Mouse (Mus musculus) brain, adult 2 months (tissue): ENCODE results near the gene Nrcam.

Experiments used
- DNase-seq: peaks from one replicate; pipeline ENCODE4 v3.0.0; 2011; ENCODE audit warnings: low read depth, low spot score

The Nrcam gene

DNA sequence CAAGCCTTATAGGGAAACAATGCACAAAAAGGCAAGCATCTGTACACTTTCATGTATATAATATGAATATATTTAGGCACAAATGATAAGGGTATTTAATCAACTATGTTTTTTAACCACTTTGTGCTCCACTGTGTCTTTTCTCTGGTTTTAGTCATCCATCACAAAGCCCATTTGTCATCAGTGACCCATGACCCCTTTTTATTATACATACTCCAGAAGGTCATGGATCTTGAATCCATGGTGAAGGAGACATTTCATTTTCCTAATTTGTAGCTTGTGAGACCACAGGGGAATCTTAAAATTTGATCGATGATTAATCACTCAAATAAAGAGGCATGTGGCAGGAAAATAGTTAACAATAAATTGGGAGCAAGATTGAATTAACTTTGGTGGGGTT is 29.2 kb downstream of the Nrcam start:
- DNase-seq = no peak

DNA sequence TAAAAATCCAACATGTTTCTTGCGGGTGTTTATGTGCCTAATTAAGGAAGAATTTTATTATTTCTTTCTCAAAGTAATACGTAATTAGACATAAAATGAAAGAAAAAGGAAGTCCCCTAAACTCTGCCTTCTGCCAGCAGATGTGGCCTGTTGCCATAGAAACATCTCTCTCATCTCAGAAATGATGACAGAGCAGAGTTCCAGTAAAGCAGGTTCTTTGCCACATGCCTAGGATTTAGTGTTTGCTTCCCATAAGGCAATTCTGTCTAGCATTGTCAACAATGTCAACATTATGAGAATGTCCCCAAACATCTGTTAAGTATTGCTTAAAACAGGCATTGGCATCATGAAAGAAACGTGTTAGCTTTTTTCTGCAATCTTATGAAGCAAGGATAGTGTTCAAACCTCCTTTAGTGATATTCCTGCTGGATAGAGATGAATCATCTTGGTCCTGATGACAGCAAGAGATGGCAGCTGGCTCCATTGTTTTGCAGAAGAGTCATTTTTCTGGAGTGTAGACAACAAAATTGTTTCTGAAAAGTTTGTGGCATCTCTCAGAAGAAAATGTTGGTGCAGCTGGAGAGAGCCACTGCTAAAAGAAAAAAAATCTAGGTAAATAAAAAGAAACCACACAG is 42.5 kb downstream of the Nrcam start:
- DNase-seq = peak; percentile 66

GRCm38 (mm10) chr12:44375956-44376355 is 47.3 kb downstream of the Nrcam start:
- peak; percentile 77 for DNase-seq

DNA sequence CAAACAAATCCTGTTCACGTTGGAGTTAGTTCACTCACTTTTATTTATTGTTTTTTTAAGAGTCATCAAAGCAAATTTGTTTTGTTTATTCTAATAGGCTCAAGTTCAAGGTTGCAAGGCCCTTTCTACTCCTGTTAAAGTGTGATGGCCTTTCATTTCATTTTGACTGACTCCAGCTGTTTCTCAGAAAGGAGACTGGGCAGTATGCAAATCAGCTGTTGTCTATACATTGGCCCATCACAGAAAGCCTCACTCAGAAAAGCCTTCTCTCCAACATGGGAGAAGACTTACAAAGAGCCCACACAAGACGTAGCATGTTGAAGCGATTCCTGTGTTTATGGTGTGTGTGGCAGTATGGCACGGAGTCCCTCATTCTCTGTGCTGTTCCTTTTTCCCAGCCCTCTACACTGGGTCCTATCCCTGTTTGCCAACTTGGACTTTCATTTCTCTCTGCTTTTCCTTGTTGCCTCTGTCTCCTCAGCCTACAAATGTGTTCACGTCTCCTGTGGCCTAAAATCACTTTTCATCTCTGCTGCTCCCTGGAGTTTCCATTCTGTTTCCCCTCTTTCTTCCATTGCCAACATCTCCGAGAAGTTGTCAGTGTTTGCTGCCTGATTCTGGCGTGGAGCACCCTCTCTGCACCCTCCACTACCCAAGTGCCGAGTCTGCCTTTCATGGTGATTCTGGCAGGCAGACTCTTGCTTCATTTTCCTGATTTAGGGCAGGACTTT is 49.9 kb downstream of the Nrcam start:
- DNase-seq = no peak

DNA sequence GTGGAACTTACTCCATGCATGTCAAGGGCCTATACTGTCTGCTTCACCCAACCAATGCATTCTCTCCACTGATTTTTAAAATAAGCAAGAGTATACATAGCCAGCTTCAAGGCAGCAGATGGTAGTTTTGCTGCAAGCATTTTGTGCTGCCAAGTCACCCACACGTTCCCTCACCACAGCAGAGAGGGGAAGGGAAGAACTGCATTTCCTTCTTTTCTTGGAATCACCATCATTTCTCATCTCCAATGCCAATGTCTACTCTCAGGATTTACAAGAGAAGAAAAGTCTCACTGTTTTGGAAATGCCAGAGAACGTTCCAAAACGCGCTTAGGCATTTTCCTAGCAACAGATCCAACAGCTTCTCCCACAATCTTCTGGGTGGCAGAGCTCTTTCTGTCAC is 52.1 kb downstream of the Nrcam start:
- DNase-seq = peak; percentile 97

GRCm38 (mm10) chr12:44386398-44386797 is 57.7 kb downstream of the Nrcam start:
- no peak for DNase-seq

DNA sequence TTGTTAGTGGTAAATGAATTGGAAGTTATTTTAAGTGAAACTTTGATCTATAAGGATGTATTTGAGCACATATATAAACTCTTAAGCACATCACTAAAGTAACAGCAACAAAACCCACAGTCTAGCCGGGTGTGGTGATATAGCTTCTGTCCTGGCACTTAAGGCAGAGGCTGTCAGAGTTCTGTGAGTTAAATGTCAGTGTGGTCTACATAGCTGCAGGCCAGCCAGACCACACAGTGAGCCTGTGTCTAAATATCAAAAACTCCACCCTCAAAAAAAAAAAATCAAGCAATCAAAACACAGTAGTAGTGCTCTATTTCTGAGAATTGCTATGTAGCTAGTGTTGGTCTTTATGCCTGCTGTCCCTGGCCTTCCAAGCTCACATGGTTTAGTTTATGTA is 59.5 kb downstream of the Nrcam start:
- no peak for DNase-seq

- no peak for DNase-seq
Measured at GRCm38 (mm10) chr12:44390391-44391137, 61.9 kb downstream of the Nrcam start.

DNA sequence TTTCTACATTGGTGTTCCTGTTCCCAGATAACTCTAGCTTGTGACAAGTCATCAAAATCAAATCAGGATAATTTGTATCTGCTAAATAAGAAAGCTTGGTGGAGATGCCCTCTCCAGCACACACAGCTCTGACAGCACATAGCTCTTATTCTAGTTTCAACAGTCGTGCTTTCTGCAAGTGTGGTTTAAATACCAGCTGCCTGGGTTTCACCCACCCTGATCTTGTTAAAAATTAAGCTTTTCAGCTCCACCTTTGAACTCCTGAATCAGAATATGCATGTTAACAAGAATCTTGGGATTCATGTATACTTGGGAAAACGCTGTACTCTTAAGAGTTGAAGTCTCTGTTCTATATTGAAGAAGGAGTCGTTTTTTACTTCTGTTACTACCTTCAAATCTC is 66.2 kb downstream of the Nrcam start:
- DNase-seq = no peak

DNA sequence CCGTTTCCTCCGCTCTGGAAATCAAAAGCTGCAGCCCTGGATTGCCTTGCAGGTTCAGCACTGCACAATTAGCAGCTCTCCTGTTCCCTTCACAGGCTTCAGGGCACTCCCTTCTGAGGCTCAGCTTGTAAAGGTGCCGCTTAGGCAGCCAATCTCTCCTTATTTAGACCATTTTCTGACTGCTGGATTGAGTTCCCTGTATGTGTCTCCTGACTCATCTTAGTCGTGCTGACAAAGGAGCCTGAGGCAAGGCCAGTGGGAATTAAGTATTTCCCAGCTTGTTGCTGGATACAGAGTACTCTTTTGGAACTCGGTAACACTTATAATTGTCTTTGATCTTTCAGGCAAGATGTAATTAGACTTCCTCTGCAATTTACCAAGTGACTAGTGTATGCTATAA is 69.1 kb downstream of the Nrcam start:
- DNase-seq = peak; percentile 88

- DNase-seq = peak; percentile 39
Measured at GRCm38 (mm10) chr12:44402134-44402533, 73.4 kb downstream of the Nrcam start.

DNA sequence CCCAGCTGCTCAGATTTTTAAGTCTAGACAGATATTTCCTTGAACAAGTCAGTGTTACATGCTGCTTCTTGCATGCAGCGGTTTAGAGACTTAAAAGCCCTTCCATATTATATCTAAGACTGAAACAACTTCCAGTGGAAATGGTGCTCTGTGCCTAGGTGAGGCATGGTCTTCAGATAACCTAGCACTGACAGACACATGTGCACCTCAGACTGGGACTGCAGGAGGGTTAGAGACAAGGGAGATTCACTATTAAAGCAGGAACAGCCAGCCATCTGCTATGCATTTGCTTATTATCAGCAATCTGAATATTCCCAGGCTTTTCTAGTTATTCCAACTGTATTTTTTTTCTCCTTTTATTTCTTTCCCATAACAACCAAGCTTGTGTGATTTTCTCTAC is 74.6 kb downstream of the Nrcam start:
- DNase-seq = no peak

- no peak for DNase-seq
Measured at GRCm38 (mm10) chr12:44403731-44404424, 75.2 kb downstream of the Nrcam start.

DNA sequence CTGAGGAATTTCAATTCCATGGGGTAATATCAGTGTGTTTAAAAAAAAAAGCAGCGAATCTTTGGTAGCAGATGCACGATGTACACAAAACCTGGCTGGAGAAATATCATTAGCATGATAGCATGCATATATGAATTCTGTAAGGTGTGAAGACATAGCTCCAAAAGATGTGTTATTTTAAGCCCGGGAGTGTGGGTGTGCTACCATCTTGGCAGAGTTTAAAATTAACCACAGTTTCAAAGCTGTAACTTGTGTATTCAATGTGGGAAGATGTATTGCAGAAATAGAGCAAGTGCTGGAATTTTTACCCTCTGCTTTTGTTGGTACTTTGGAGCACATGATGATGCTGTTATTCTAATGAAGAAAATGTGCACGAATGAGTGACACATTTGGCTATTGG is 81.1 kb downstream of the Nrcam start:
- peak; percentile 92 for DNase-seq

DNA sequence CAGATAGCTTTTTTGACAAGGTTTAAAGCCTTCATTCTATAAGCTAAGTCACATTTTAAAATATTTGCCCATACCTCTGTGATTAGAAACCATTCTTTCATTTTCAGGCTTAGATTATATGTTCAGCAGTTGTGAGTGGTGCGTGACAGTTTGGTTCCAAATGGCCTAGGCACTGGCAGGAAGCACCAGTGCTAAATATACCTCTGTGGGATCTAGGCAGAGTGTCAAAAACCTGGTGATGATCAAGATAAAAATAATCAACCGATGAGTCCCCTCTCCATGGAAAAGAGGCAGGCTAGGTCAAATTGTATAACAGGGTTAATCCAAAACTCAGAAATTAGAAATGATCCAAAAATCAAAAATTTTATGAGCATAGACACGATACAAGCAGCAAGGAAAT is 82.3 kb downstream of the Nrcam start:
- peak; percentile 87 for DNase-seq

DNA sequence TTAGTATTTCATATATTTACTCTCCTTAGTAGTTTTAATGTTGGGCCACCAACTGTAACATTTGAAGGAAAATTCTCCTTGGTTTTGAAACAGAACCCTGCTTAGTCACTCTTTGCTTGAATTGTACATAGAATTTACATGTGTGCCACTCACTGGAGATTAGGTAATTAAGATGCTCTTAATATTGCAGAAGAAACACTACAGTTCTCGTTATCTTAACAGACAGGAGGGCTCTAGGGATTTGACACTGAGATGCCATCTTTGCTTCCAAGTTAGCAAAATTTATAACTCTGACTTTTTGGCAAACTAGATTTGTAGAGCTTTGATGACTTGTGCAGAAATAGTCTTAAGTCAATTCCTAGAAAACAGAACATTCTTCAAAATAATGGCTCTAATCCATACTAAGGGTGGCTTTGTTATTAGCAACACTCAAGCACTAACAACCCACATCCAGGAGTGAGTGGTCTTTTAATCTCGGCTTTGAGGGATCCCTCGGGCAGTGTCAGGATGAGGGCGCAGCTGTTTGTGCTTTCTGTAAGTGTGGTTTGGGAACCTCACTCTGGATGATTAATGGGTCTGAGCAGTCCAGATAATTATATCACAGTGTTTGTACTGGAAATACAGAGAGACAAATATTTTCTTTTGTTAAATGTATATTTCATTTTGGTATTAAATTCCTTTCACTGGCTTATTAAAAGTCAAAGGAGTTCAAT is 93.6 kb downstream of the Nrcam start:
- DNase-seq = no peak

DNA sequence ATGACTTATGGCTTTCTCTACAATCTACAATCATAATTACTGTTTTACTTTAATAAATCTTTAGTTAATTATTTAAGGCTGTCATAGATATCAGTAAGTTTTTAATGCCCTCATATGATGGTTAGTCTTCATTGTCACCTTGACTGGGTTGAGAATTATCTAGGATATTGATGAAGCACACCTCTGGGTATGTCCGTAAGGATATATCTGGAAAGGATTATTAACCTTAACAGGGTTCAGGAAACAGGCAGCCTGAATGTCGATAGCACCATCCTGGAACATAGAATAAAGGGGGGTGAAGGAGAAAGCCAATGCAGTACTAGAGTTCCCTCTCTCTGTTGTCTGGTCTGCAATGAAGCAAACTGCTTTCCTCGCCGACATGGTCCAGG is 94.2 kb downstream of the Nrcam start:
- no peak for DNase-seq

GRCm38 (mm10) chr12:44424011-44424410 is 95.3 kb downstream of the Nrcam start:
- no peak for DNase-seq

GRCm38 (mm10) chr12:44425040-44425439 is 96.4 kb downstream of the Nrcam start:
- no peak for DNase-seq

DNA sequence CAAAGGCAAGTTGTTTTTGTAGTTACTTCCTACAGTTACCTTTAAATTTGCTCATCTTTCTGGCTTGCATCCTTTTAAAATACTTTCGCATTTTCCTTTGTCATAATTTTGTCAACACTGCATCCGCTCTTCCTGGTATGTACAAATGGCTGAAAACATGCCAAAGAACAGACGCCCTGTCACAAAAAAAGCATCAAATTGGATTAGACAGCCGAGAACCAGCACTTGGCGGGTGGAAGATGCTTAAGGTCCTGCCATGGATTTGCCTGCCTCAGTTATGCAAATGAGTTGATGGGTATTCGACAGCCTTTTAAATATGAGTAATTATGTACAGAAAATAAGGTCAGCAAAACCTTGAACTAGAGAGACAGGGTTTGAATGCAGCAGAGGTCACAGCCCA is 101.7 kb downstream of the Nrcam start:
- DNase-seq = peak; percentile 83

DNA sequence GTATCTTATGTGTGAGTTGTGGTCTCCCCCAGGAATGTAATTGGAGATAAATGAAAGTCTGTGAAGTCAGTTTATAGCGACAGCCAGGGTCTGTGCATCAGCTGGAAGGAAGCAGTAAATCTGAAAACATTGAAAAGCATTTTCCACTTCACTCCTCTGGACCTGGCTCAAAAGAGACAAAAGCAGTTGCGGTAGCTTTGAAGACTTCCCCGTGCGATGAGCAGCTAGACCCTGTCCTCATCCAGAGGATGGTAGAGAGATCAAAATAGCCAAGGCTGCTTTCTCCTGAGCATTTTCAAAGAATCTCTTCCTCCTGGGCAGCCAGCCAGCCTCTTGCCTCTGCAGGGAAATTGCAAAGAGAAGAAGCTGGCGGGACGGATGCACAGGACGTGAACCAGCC is 102.3 kb downstream of the Nrcam start:
- DNase-seq = peak; percentile 83

DNA sequence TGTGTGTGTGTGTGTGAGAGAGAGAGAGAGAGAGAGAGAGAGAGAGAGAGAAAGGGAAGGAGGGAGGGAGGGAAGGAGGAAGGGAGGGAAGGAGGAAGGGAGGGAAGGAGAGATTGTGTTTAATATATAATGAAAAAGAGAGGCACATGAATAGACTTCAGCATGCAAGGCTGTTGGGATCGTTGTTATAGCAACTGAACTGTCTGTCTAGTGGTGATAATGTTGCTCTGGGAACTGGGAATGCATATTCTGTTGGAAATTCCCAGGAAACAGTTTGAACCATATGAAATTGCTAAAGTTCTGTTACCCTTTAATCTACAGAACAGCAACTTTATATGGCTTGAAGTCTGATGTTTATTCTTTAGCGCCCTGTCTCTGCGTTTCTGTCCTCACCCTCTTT is 104.0 kb downstream of the Nrcam start:
- DNase-seq = peak; percentile 48
